Mouse (Mus musculus) heart, postnatal 0 days (tissue): ENCODE measurements at regions not wholly inside any gene's neighbourhood (a gene's known extent, or its start where the extent isn't known, plus 50 kb on each side); places are given as distances from the start of the nearest gene placed in this dataset.

ENCODE experiments used
- CTCF ChIP-seq: IDR thresholded peaks from 2 replicates; pipeline ENCODE4 v1.5.1; 2016; ENCODE audit warnings: antibody characterized with exemption, control low read depth, low read depth
- EP300 ChIP-seq: IDR thresholded peaks from 2 replicates; pipeline ENCODE4 v1.6.1; 2016; ENCODE audit warnings: antibody characterized with exemption, low read depth

DNA sequence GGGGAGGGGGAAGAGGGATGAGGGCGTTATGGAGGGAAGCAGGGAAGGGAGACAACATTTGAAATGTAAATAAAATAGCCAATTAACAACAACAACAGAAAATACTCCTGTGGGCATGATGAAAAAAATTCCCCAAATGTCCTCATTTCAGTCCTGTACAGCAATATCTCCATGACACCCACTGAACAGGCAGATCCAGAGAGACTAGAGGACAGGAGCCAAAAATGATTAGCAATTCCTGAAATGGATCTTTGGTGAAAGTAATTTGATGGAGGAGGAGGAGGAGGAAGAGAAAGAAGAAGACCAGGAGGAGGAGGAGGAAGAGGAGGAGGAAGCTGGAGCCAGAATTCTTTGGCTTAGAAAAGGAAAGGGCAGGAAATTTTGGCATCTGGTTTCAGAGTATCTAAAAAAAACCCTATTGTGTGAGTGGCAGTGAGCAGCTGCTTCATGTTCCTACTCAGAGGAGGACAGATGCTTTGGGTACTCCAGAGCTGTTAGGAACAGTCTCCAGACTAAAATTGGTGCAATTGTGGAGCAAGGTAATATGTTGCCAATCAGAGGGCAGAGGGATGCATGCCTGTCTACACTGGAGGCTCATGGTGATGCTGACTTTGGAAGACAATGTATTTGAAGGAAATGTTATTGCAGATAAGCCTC, 66.5 kb upstream of the Efna5 start:
- TF ChIP-seq CTCF (no peak), EP300 (no peak)
